Mouse (Mus musculus) spleen, adult 18-20 months (tissue): ENCODE data around the gene Leng9.

Experiments used
- DNase-seq, 2 experiments: peaks; one replicate each; pipeline ENCODE4 v3.0.0; 2022; ENCODE audit warnings: mixed read lengths in 2 of 2

Leng9 gene

DNA sequence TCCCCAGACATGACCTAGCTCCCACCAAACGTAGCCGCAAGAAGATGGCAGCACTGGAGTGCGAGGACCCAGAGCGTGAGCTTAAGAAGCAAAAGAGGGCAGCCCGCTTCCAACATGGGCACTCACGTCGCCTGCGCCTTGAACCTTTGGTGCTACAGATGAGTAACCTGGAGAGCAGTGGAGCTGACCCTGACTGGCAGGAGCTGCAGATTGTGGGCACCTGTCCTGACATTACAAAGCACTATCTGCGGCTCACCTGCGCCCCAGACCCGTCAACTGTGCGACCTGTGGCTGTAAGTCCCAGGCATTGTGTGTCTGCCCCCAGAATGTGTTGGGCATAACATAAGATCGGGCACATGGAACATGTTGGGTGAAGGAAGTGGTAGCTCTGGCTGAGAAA, 6.1 kb downstream of the Leng9 start:
- DNase-seq: no peak

DNA sequence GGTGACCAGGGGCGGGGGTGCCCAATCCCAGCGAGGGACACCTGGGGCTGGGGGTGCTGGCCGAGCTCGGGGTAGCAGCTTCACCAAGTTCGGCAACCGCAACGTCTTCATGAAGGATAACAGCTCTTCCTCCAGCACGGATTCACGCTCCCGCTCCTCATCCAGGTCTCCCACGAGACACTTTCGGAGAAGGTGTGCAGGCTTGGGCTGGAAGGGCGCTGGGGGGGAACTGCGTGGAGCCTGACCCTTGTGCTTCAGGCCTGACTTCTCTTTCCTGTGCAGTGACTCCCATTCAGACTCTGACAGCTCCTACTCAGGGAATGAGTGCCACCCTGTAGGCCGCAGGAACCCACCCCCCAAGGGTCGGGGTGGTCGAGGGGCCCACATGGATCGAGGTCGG, 6.7 kb downstream of the Leng9 start:
- no peak for DNase-seq

- no peak for DNase-seq
These were observed 7.3 kb downstream of the Leng9 start for GRCm38 (mm10) chr7:4142796-4143445.

- no peak for DNase-seq
These were observed 8.4 kb downstream of the Leng9 start for GRCm38 (mm10) chr7:4141648-4142325.

DNA sequence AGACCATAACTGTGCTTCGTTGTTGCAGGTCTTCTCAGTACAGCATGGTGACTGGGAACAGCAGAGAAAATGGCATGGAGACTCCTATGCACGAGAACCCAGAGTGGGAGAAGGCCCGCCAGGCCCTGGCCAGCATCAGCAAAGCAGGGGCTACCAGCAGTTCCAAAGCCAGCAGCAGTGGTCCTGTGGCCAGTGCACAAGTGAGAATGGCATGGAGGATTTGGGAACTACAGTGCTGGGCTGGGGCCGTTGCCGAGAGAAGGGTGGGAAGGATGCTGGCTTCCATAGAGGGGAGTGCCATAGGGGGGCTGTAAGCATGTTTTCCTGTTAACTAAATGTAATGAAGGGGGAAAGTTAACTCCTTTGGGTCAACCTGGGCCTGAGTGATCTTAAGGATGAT, 10.8 kb downstream of the Leng9 start:
- no peak for DNase-seq

DNA sequence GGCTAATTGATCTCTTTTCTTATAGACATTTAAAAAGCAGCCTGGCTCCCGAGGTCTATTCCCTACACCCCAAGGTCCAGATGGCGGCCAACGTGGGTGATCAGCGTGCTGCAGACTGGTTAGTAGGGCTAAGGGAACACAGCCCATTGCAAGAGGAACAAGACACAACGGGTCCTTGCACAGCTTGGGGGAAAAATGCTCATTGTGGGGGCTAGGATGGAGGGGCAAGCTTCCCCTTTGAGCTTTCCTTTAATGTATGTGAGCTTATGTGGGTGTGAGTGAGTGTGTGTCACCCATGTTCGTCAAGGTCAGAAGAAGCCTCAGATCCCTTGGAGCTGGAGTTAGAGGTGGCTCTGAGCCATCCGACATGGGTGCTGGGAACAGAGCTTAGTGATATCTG, 11.5 kb downstream of the Leng9 start:
- DNase-seq: no peak

DNA sequence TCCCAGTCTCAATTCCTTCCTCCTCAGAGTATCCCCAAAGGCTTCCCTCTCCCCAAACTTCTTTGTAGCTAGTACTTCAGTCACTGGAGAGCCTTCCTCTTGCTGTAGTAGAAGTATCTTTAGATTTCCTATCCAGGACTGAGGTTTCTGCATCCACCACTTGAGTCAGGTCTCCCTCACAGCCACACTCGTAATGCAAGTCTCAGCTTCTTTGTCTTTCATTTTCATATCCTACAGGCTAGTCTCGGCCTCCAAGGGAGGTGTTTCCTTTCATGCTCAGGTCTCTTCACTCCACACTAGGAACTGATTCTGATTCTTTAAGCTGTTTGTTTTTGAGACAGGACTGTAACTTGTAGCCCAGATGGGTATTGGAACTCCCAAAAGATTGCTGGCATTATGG, 12.0 kb downstream of the Leng9 start:
- DNase-seq: no peak

- no peak for DNase-seq
These were observed 12.4 kb downstream of the Leng9 start for GRCm38 (mm10) chr7:4137746-4138145.

GRCm38 (mm10) chr7:4136771-4137531, 13.2 kb downstream of the Leng9 start, which contains the start of gene Leng8:
Gene Leng8, plus strand, starts transcription at chr7:4137039.
- DNase-seq: peak; percentile 96 to 99

DNA sequence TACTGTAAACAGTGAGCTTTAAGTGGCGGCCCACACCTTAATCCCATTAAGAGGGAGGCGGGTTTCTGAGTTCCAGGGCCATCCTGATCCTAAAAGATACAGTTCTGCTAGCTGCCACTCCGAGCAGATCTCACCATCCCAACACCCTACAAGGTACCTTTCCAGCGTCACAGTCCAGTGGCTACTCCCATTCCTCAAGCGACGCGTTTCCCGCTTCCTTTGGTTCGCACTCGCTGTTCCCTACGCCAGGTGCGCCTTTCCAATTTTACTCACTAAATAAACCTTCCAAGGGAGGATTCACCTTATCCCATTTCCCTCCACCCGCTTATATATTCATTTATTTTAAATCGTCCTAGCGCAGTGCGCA, 13.8 kb downstream of the Leng9 start:
- DNase-seq: no peak

DNA sequence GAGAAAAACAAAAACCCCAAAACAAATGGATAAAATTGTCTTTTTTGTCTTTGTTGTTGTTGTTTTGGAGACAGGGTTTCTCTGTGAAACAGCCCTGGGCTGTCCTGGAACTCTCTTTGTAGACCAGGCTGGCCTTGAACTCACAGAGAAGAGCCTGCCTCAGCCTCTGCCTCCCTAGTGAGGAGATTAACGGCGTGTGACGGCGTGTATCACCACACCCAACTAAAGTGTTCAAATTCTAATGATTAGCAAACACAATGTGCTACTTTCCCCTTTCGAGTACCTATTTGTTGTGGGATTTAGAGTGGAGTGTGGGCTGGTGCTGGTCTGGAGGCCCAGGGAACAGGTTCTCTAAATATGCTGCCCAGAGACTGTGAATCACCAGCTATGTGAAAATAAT, 15.3 kb downstream of the Leng9 start:
- DNase-seq: no peak

GRCm38 (mm10) chr7:4132998-4133397, 17.2 kb downstream of the Leng9 start:
- DNase-seq: no peak

DNA sequence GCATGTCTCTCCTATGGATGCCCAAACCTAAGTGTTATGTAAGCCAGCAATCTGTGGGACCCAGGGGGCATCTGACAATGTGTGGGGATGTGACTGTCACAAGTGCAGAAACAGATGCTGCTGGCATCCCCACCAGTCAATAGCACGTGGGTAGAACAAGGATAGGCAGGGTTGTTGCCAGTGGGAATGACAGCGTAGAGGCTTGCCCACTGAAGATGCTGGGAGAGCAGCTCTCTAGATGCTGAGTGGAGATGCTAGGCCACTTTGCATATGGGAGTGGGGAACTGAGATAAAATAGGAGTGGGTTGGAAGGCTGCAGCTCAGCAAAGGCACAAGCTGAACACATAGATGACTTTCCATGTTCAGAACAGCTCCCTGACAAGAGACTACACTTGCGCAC, 17.6 kb downstream of the Leng9 start:
- DNase-seq: no peak

DNA sequence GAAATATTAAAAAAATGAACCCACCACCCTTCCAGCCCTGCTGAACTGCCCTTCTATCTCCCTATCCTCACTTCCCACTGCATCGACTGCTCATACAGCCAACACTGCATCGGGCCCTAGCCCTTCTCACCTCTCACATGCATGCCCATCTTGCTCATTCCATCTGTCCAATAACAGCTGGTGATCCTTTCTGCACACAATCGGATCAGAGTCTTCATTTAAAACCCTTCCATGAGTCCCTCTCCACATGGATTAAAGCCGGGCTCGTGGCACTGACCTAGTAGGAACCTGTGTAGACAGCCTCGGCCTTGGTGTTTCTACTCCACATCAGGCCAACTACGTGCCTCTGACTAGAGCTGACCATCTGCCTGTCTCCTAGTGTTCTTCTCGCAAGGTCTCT, 18.2 kb downstream of the Leng9 start:
- DNase-seq: no peak

DNA sequence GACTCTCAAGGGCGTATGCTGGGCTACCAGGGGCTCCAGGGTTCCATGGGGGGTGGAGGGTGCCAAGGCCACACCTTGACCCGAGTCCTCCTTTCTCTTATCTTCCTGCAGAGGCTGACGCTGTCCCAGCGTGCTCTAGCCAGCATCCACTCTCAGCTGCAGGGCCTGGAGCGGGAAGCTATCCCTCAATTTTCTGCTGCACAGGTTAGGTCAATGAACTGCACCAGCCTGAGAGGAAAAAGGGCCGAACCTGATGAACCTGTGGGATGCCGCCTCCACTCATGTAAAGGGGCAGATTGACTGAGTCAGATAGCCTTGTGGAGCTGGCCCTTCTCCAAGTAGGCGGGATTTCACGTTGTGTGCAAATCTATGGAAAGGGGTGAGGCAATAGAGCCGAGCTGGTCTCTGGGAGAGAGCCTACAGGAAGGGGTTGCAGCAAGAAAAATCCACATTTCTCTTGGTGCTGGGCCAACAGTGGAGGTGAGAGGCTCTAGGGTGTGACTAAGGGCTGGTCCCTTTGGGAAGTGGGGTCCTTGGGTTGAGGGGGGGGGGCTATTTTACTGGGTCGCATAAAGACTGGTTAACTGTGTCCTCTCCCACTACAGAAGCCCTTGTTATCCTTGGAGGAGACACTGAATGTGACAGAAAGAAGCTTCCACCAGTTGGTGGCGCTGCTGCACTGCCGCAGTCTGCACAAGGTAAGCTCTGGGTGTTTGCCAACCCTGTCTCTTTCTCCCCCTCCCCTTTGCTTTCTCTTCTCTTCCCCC, 19.3 kb downstream of the Leng9 start:
- DNase-seq: peak; percentile 59 to 84

GRCm38 (mm10) chr7:4128860-4129259, 21.3 kb downstream of the Leng9 start:
- no peak for DNase-seq

- no peak for DNase-seq
These were observed 22.3 kb downstream of the Leng9 start for GRCm38 (mm10) chr7:4127894-4128293.

DNA sequence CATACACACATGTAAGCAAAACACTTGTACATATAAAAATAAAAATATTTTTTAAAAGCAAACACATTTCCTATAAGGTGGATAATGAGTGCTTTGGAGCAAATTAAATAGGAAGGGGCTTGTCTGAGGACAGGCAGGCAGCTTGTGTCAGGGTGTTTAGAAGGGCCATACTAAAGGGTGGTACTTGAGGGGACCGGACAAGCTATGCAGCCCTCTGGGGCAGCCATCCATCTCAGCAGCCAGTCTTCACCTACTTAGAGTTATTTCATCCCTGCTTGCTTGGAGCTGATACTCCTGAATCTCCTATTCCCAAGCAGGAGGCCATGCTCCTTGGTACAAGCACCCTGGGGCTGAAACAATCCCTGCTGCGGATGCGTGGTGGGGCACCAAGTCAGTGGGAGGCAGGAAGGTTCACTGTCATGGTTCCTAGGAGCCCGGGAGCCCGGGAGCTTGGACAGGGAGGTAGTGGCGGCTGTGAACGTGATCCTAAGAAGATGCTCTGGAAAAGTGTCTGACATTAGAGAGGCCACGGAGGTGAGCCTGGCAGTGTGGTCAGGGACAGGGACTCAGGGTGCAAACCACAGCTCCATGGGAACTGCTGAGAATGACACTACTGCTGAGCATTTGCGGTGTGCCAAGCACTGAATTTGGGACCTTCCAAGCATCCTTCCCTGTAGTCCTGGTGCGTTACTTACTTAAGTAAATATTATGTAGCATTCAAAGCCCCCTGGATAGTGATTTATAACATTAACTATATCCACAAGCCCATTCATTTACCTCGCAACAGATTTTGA, 23.0 kb downstream of the Leng9 start:
- no peak for DNase-seq

DNA sequence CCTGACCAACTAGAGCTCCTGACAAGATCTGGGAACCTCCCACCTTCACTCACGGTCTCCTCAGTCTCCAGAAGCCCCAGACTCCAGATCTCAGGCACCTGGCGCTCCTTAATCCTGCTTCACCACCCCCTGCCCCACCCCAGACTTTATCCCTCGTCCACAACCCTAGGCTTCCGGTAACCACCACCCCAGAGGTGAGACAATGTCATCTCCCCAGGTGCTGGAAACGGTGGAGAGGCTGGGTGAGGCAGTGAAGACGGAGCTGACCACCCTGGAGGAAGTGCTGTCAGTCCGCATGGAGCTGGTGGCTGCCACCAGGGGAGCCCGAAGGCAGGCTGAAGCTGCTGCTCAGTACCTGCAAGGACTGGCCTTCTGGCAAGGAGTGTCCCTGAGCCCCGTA, 24.9 kb downstream of the Leng9 start:
- DNase-seq: no peak

DNA sequence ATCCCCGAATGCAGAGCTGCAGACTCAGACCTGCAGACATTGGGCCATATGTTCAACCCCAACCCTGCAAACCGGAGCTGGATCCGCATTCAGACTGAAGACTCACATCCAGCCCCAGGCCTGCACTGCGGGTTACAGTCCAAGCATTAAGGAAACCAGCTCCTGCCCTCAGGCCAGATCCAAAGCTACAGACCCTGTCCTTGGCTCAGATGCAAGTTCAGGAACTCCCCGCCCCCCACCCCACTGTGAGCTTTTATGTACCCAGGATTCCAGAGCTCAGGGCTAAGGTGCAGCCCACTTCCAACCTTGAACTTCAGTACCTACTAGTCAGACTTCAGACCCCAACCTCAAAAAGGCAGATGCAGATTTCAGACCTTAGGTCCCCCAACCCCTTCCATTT, 25.3 kb downstream of the Leng9 start:
- no peak for DNase-seq

GRCm38 (mm10) chr7:4124315-4124759, 25.8 kb downstream of the Leng9 start:
- DNase-seq: no peak

DNA sequence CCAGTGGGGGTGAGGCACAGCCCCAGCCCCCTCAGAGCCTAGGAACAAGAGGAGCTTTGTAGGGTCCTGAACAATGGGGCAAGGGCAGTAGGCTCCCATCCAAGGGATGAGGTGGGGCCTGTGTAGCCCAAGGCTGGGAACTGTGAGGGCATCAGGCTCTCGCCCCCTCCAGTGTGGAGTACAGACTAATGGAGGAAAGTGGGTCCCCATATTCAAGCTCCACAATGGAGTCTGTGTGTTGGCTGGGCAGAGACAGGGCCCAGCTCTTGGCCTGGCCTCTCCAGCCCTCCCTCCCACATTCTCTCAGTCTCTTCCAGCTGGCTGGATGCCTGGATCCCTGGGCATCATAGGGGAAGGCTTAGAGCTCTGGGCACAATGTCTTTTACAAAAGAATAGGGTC, 26.4 kb downstream of the Leng9 start:
- DNase-seq: no peak
